Mouse (Mus musculus): ENCODE data around the gene Hhat. TPM values are rescaled to one million over a fixed set of nuclear protein-coding genes. Genes with fewer than 3 reads are reported as not detected.

The Hhat gene
- total and polyA plus RNA-seq, 2 experiments from 2014 or later, result 2.5 to 3.4 TPM

DNA sequence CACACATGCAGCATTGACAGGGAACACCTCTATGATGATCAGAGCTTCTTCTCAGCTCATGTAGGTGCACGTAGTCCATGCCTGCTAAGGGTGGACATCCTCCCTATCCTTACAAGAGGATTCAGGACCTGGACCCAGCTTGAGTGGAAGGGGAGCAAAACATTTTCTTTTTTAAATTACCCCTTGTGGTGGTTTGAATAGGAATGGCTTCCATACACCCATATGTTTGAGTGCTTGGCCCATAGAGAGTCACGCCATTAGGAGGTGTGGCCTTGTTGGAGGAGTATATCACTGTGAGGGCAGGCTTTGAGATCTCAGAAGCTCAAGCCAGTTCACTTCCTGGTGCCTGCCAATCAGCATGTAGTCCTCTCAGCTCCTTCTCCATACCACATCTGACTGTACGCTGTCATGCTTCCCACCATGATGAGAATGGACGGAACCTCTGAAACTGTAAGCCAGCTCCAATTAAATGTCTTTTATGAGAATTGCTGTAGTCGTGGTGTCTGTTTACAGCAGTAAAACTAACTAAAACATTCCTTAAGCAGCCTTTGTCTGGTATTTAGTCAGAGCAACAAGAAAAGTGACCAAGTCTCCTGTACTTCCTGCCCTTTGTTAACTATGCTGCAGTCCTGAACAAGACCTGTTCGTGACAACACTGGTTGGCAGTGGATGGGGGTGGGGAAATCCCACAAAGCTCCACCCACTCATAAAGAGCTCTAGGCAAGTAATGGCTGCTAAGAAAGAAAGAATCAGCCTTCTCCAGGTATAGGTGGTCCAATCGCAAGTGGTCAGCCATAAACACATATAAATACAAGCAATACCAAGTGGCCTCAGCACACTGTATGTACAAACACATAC lies 28.4 kb downstream of the Hhat start:
- Histone ChIP-seq H3K27ac (ENCODE audit: low read depth, low read length) (no peak overlapping the region), H3K27me3 (ENCODE audit: insufficient read depth, low read length) (no peaks in the 10 kb centered on the region), H3K36me3 (ENCODE audit: insufficient read depth, low read length) (no peaks in the 10 kb centered on the region), H3K9ac (replicated peaks; ENCODE audit: low read length, poor library complexity, severe bottlenecking) (no peak overlapping the region), H3K4me2 (ENCODE audit: low read depth, low read length, poor library complexity, severe bottlenecking) (no peak overlapping the region), H3K4me3 (ENCODE audit: low read depth, low read length) (no peak overlapping the region), H3K4me1 (ENCODE audit: insufficient read depth, low read length) (no peaks in the 10 kb centered on the region), H3K9me3 (ENCODE audit: low read length) (no peaks in the 10 kb centered on the region)
- 81% methylated on average over 7 of the region's 7 CpGs for WGBS
- no peak for TF ChIP-seq CTCF (IDR thresholded peaks at IDR 0.05)
- DNase-seq (ENCODE audit: low spot score) (no peak), ATAC-seq (ENCODE audit: low FRiP score) (no peak)

DNA sequence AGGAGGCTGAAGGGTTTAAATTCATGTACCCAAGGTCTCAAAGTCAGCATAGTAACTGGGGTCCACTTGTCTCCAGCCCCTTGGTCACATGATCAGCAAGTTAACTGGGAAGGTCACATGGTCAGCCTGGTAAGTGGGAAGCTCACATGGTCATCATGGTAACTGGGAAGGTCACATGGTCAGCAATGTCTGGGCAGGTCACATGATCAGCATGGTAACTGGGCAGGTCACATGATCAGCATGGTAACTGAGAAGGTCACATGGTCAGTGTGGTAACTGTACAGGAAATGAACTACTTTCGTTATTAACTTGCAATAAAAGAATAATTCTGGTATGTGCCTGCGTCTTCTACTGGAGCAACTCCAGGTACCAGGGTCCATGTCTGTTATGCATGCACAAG lies 29.1 kb downstream of the Hhat start:
- Histone ChIP-seq H3K9ac (replicated peaks; ENCODE audit: low read length, poor library complexity, severe bottlenecking) (no peak overlapping the region), H3K4me3 (ENCODE audit: low read depth, low read length) (no peak overlapping the region), H3K27me3 (ENCODE audit: insufficient read depth, low read length) (no peaks in the 10 kb centered on the region), H3K4me2 (ENCODE audit: low read depth, low read length, poor library complexity, severe bottlenecking) (no peak overlapping the region), H3K4me1 (ENCODE audit: insufficient read depth, low read length) (no peaks in the 10 kb centered on the region), H3K36me3 (ENCODE audit: insufficient read depth, low read length) (no peaks in the 10 kb centered on the region), H3K27ac (ENCODE audit: low read depth, low read length) (no peak overlapping the region), H3K9me3 (ENCODE audit: low read length) (no peaks in the 10 kb centered on the region)
- no peak for ATAC-seq (ENCODE audit: low FRiP score)
- TF ChIP-seq CTCF (IDR thresholded peaks at IDR 0.05), result no peak
- DNase-seq (ENCODE audit: low spot score), result no peak
- WGBS, result 94% methylated on average over 2 of the region's 2 CpGs

DNA sequence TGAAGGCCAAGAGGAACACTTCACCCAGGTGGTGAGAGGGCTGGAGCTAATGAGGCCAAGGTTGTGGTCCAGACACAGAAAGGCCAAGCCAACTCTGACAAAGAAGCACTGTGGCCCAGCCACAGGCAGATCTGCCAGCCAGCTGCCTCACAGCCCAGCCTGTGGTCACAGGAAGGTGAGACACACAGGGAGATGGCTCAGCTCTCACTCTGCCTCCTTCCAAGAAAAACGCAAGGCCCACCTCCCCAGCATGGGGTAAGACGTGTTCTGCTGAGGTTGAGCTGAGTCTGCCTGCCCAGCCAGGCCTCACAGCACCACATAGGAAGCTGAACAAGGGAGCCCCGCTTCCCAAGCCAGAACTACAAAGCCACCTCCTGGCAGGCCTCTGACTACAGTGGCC lies 34.5 kb downstream of the Hhat start:
- Histone ChIP-seq H3K36me3 (ENCODE audit: insufficient read depth, low read length) (no peaks in the 10 kb centered on the region), H3K27ac (ENCODE audit: low read depth, low read length) (no peak overlapping the region), H3K9ac (replicated peaks; ENCODE audit: low read length, poor library complexity, severe bottlenecking) (no peak overlapping the region), H3K27me3 (ENCODE audit: insufficient read depth, low read length) (no peaks in the 10 kb centered on the region), H3K4me3 (ENCODE audit: low read depth, low read length) (no peak overlapping the region), H3K4me1 (ENCODE audit: insufficient read depth, low read length) (no peaks in the 10 kb centered on the region), H3K4me2 (ENCODE audit: low read depth, low read length, poor library complexity, severe bottlenecking) (no peak overlapping the region), H3K9me3 (ENCODE audit: low read length) (no peaks in the 10 kb centered on the region)
- TF ChIP-seq CTCF (IDR thresholded peaks at IDR 0.05), result no peak
- no peak for ATAC-seq (ENCODE audit: low FRiP score)
- 48% methylated on average over 3 of the region's 3 CpGs for WGBS
- DNase-seq (ENCODE audit: low spot score), result no peak

DNA sequence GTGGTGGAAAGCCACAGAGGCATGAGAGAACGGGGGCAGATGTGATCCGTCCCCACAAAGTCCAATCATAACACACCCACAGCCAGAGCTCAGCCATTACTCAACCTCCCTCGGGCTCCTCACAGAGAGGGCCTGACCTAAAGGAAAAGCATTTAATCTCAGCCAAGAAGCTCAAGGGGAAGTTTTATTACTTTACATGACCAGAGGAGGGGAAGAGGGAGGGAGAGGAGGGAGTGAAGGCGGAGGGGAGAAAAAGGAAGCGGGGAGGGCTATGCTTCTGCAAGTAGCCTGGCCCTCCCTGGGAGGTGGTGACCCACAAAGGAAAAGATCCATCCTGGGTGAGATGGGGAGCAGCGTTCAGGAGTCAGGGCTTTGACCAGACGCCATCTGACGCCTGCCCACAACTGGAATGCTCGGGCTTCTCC lies 35.0 kb downstream of the Hhat start:
- Histone ChIP-seq H3K27ac (ENCODE audit: low read depth, low read length) (no peak overlapping the region), H3K27me3 (ENCODE audit: insufficient read depth, low read length) (no peaks in the 10 kb centered on the region), H3K4me2 (ENCODE audit: low read depth, low read length, poor library complexity, severe bottlenecking) (no peak overlapping the region), H3K36me3 (ENCODE audit: insufficient read depth, low read length) (no peaks in the 10 kb centered on the region), H3K4me3 (ENCODE audit: low read depth, low read length) (no peak overlapping the region), H3K4me1 (ENCODE audit: insufficient read depth, low read length) (no peaks in the 10 kb centered on the region), H3K9ac (replicated peaks; ENCODE audit: low read length, poor library complexity, severe bottlenecking) (no peak overlapping the region), H3K9me3 (ENCODE audit: low read length) (no peaks in the 10 kb centered on the region)
- no peak for TF ChIP-seq CTCF (IDR thresholded peaks at IDR 0.05)
- ATAC-seq (ENCODE audit: low FRiP score) (no peak), DNase-seq (ENCODE audit: low spot score) (no peak)
- WGBS, result 67% methylated on average over 9 of the region's 9 CpGs

DNA sequence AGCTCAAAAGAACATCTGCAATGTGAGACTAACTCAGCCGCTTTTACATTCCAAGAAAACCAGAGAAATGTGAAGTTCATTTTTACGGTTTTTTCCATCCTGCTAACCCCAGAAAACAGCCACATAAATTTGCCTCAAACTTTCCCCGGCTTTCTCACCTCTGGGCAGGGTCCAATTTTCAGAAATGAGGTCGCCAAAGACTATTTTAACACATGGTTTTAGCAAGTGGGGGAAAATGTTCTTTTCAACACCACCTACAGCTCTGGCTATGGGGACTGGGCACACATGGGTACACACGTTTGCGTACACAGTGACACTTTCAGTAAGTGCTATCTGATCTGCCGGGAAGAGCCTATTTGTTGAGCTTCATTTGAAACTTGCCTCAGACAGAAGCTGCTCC lies 40.5 kb downstream of the Hhat start:
- no peak overlapping the region for H3K9ac ChIP-seq (replicated peaks; ENCODE audit: low read length, poor library complexity, severe bottlenecking)
- no peak overlapping the region for H3K4me2 ChIP-seq (ENCODE audit: low read depth, low read length, poor library complexity, severe bottlenecking)
- H3K4me1 ChIP-seq (ENCODE audit: insufficient read depth, low read length), result no peaks in the 10 kb centered on the region
- no peaks in the 10 kb centered on the region for H3K27me3 ChIP-seq (ENCODE audit: insufficient read depth, low read length)
- no peak overlapping the region for H3K4me3 ChIP-seq (ENCODE audit: low read depth, low read length)
- H3K9me3 ChIP-seq (ENCODE audit: low read length), result no peaks in the 10 kb centered on the region
- no peaks in the 10 kb centered on the region for H3K36me3 ChIP-seq (ENCODE audit: insufficient read depth, low read length)
- ATAC-seq (ENCODE audit: low FRiP score), result no peak
- no peak for TF ChIP-seq CTCF (IDR thresholded peaks at IDR 0.05)
- no peak overlapping the region for H3K27ac ChIP-seq (ENCODE audit: low read depth, low read length)
- DNase-seq (ENCODE audit: low spot score), result no peak
- 86% methylated on average over 7 of the region's 7 CpGs for WGBS

DNA sequence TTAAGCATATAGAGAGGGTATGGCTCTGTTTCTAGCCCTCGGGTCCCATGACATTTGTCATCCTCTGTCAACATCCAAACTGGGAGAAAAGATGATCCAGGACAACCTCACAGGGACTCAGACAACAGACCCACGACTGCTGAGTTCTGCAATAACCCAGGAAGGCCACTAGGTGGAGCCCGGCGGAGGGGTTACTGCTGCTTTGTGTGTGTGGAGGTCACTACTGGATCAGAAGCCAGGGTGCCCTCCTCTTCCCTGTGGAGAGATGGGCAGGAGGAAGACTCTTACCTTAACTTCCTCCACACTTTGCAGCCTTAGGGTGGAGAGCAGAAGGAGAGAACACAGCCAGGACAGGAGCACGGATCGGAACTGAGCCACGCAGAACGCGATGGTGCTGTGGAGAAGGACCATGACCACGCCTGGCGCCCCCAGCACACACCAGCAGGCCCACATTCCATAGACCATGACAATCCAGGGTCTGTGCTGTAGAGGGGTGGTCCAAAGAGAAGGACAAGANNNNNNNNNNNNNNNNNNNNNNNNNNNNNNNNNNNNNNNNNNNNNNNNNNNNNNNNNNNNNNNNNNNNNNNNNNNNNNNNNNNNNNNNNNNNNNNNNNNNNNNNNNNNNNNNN lies 43.9 kb downstream of the Hhat start:
- WGBS, result 49% methylated on average over 11 of the region's 11 CpGs
- H3K4me2 ChIP-seq (ENCODE audit: low read depth, low read length, poor library complexity, severe bottlenecking), result no peak overlapping the region
- no peaks in the 10 kb centered on the region for H3K27me3 ChIP-seq (ENCODE audit: insufficient read depth, low read length)
- no peaks in the 10 kb centered on the region for H3K4me1 ChIP-seq (ENCODE audit: insufficient read depth, low read length)
- no peaks in the 10 kb centered on the region for H3K9me3 ChIP-seq (ENCODE audit: low read length)
- H3K36me3 ChIP-seq (ENCODE audit: insufficient read depth, low read length), result no peaks in the 10 kb centered on the region
- peak; percentile 90 for TF ChIP-seq CTCF (IDR thresholded peaks at IDR 0.05)
- no peak overlapping the region for H3K27ac ChIP-seq (ENCODE audit: low read depth, low read length)
- ATAC-seq (ENCODE audit: low FRiP score) (no peak), DNase-seq (ENCODE audit: low spot score) (peak; percentile 67)
- no peak overlapping the region for H3K4me3 ChIP-seq (ENCODE audit: low read depth, low read length)
- H3K9ac ChIP-seq (replicated peaks; ENCODE audit: low read length, poor library complexity, severe bottlenecking), result no peak overlapping the region
